Mouse (Mus musculus) C2C12 (cell line): ENCODE measurements at regions not wholly inside any gene's neighbourhood (a gene's known extent, or its start where the extent isn't known, plus 50 kb on each side); places are given as distances from the start of the nearest gene placed in this dataset.

Experiments
- H3K27me3 ChIP-seq: one replicate; pipeline ENCODE4 v1.6.1; 2011; ENCODE audit not compliant: control insufficient read depth, insufficient read depth, insufficient read length
- H3K36me3 ChIP-seq: one replicate; pipeline ENCODE4 v1.6.1; 2011; ENCODE audit not compliant: control insufficient read depth, insufficient read depth
- H3K4me3 ChIP-seq: one replicate; pipeline ENCODE4 v1.5.1; 2011; ENCODE audit warnings: mild to moderate bottlenecking, control low read depth; ENCODE audit not compliant: poor library complexity, insufficient read depth, severe bottlenecking
- H3K79me2 ChIP-seq: one replicate; pipeline ENCODE4 v1.6.1; 2011; ENCODE audit not compliant: control insufficient read depth, insufficient read depth
- H3K79me3 ChIP-seq: one replicate; pipeline ENCODE4 v1.6.1; 2011; ENCODE audit warnings: low read depth, control low read depth
- H3ac ChIP-seq: one replicate; pipeline ENCODE3; 2011; ENCODE audit warnings: low read depth; ENCODE audit not compliant: control insufficient read depth, insufficient read length
- CEBPB ChIP-seq: IDR thresholded peaks from one replicate; pipeline ENCODE4 v1.6.1; 2011; ENCODE audit warnings: low read depth, mild to moderate bottlenecking, control low read depth, moderate library complexity
- CTCF ChIP-seq: IDR thresholded peaks from one replicate; pipeline ENCODE4 v1.5.1; 2011; ENCODE audit not compliant: control insufficient read depth, insufficient read depth, insufficient read length
- FOSL1 ChIP-seq: IDR thresholded peaks from one replicate; pipeline ENCODE4 v1.8.0; 2011; ENCODE audit warnings: mild to moderate bottlenecking, low read length; ENCODE audit not compliant: poor library complexity, insufficient read depth, severe bottlenecking
- MAX ChIP-seq: IDR thresholded peaks from one replicate; pipeline ENCODE4 v1.6.1; 2011; ENCODE audit warnings: mild to moderate bottlenecking, control low read depth
- MYOD1 ChIP-seq: IDR thresholded peaks from one replicate; pipeline ENCODE4 v1.6.1; 2011; ENCODE audit warnings: low read depth; ENCODE audit not compliant: control insufficient read depth, insufficient read length
- MYOG ChIP-seq: IDR thresholded peaks from one replicate; pipeline ENCODE4 v1.6.1; 2011; ENCODE audit not compliant: control insufficient read depth, insufficient read length; ENCODE audit errors: extremely low read depth
- USF1 ChIP-seq: IDR thresholded peaks from one replicate; pipeline ENCODE4 v1.6.1; 2011; ENCODE audit warnings: low read depth, mild to moderate bottlenecking, control low read depth, moderate library complexity

DNA sequence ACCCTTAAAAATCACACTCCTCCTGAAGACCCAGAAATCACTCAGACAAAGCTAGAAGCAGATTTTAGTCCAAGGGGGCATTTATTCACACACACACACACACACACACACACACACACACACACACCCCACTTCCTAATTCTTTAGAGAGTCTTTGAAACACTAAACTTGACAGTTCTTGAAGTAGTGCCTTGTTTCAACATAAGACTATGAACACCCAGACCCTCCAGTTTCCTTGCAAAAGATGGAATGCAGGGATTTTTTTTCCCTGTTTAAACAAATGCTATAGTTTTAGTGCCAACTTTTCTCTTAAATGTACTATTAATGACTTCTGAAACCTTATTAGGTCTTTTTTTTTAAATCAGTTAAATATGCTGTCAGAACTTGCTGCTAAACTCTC, 279.2 kb upstream of the Fat1 start:
- no peak for TF ChIP-seq MYOG
- TF ChIP-seq MAX: no peak
- TF ChIP-seq CTCF: no peak
- TF ChIP-seq CEBPB: no peak
- no peak for TF ChIP-seq MYOD1
- no peak for TF ChIP-seq USF1
- no peak for TF ChIP-seq FOSL1
- Histone ChIP-seq H3K4me3 (no peak overlapping the region), H3K79me3 (no peaks in the 10 kb centered on the region), H3K36me3 (no peaks in the 10 kb centered on the region), H3ac (no peak overlapping the region), H3K27me3 (no peaks in the 10 kb centered on the region), H3K79me2 (no peaks in the 10 kb centered on the region)

DNA sequence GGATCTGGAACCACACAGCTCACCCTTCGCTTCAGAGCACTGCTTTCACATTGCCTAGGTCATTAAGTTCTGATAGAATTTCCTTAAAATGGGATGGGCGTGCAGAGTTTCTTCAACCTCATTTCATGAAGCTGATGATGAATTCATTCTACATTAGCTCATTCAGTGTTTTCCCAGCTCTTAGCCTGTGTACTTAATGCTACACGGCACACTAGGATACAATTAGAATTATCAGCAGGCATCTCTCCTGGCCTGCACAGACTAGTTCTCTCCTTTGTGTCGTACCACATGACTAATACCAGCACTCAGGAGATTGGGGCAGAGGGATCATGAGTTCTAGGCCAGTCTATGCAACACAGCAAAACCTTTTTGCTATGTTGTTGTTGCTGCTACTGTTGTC, 278.8 kb upstream of the Fat1 start:
- Histone ChIP-seq H3K27me3 (no peaks in the 10 kb centered on the region), H3K79me3 (no peaks in the 10 kb centered on the region), H3ac (no peak overlapping the region), H3K79me2 (no peaks in the 10 kb centered on the region), H3K36me3 (no peaks in the 10 kb centered on the region), H3K4me3 (no peak overlapping the region)
- TF ChIP-seq FOSL1: no peak
- TF ChIP-seq MAX: no peak
- no peak for TF ChIP-seq MYOG
- no peak for TF ChIP-seq MYOD1
- TF ChIP-seq CEBPB: no peak
- TF ChIP-seq USF1: no peak
- TF ChIP-seq CTCF: no peak

DNA sequence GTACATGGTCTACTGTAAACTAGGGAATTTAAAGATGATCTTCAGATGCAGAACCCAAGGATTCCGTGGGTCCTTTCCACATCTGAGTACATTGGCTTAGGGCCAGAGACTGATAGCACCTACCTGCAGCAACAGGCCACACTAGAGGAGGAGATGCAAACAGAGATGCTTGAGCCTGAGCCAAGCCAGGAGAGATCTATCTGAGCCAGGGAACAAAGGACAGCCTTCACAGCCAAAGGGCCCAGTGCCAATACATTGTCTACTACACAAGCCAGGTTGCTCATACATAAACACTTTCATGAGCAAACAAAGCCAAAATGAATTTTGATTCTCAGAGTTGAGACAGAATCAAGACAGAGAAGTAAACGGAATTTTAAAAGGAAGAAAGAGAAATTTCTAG, 273.6 kb upstream of the Fat1 start:
- no peak overlapping the region for H3K4me3 ChIP-seq
- no peaks in the 10 kb centered on the region for H3K27me3 ChIP-seq

DNA sequence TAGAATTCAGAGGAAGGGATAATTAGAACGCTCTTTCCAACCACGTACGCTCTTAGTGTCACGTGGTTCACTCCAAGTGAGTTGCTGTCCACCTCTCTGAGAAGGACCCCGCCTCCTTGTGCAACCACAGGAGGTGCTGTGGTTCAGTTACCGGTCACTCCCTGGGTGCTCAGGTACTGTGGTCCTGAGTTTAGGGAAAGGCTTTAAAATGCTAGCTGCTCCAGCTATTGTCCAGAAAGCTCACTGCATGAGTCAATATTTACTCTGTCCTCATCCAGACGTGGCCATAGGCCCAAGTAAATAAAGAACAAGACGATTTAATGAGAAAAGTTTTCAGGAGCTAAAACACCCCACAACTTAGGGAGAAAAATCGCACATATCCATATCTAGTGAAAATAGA, 248.1 kb upstream of the Fat1 start:
- Histone ChIP-seq H3K79me2 (no peaks in the 10 kb centered on the region), H3ac (no peak overlapping the region)
- TF ChIP-seq MYOG (no peak), CEBPB (no peak), FOSL1 (no peak), MAX (no peak), USF1 (no peak), MYOD1 (no peak), CTCF (no peak)

More for the DNA sequence above, 273.6 kb upstream of the Fat1 start:
- H3K79me2 ChIP-seq: no peaks in the 10 kb centered on the region
- no peak overlapping the region for H3ac ChIP-seq
- TF ChIP-seq USF1 (no peak), CEBPB (no peak), CTCF (no peak), MAX (no peak), MYOG (no peak), FOSL1 (no peak), MYOD1 (no peak)
- no peaks in the 10 kb centered on the region for H3K79me3 ChIP-seq
- H3K36me3 ChIP-seq: no peaks in the 10 kb centered on the region

DNA sequence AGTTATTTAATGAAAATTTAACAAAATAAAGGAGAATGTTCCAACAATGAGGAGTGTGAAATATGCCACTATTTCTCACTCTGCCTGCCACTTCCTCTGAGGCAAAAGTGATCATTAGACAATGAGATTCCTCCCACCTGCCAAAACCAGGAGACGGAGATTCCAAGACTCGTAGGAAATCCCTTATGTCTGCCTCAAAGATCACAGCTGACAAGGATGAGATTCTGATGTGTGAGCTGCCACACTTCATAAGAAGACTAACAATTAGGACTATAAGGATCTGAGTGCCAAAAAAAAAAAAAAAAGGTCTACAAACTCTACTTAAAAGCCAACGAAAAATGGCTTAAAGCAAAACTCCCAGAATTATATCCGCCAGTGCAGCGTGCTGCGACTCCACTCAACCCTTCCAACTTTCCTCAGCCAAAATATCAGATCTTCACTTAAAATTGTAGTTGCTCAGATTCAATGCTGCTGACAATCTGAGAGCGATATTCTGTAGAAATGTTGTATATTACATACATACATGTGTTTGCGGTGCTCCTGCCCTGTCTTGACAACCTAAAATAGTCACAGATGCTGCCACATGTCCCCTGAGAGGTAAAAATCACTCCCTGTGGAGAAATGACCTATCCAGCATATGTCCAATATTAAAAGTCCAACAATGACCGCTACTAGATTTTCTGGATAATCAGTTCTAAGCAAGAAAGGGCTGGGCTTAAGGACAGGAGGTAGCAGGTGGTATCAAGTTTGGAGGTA, 245.2 kb upstream of the Fat1 start:
- H3K27me3 ChIP-seq: no peaks in the 10 kb centered on the region
- H3K4me3 ChIP-seq: no peak overlapping the region
- no peak overlapping the region for H3ac ChIP-seq
- H3K79me3 ChIP-seq: no peaks in the 10 kb centered on the region
- TF ChIP-seq MYOD1 (no peak), MYOG (no peak), MAX (no peak), USF1 (no peak), CEBPB (no peak), FOSL1 (no peak), CTCF (no peak)
- no peaks in the 10 kb centered on the region for H3K36me3 ChIP-seq
- no peaks in the 10 kb centered on the region for H3K79me2 ChIP-seq

More for the DNA sequence above, 248.1 kb upstream of the Fat1 start:
- H3K4me3 ChIP-seq: no peak overlapping the region
- no peaks in the 10 kb centered on the region for H3K79me3 ChIP-seq
- H3K36me3 ChIP-seq: no peaks in the 10 kb centered on the region
- no peaks in the 10 kb centered on the region for H3K27me3 ChIP-seq
